Mouse (Mus musculus) frontal cortex, postnatal 25 days (tissue): ENCODE measurements around the gene Olfr1382.
A peak's percentile ranks its signal among the peaks of the same experiment; 100 is the strongest.
"Not testable (repeated sequence)": the region's sequence is repeated elsewhere in the genome, so short reads cannot be mapped to it uniquely, and the experiment has no call there.

Experiments used
- DNase-seq, 2 experiments: peaks; one replicate each; pipeline ENCODE4 v3.0.0; 2022; ENCODE audit warnings: low spot score in 2 of 2

Gene Olfr1382

GRCm38 (mm10) chr11:49527947-49528346, at the start of gene Olfr1382:
TSS of gene Olfr1382 (plus strand) at chr11:49528247.
- no peak for DNase-seq

- DNase-seq, result no peak
These were observed 42.1 kb upstream of the Olfr1382 start for GRCm38 (mm10) chr11:49485973-49486372.

- DNase-seq, result not testable (repeated sequence)
These were observed 39.3 kb upstream of the Olfr1382 start, which contains the start of gene Olfr1385 for GRCm38 (mm10) chr11:49488770-49489169. TSS of gene Olfr1385 (plus strand) at chr11:49489070.

GRCm38 (mm10) chr11:49518086-49518485, 10.0 kb upstream of the Olfr1382 start:
- DNase-seq, result no peak

GRCm38 (mm10) chr11:49519348-49519747, 8.7 kb upstream of the Olfr1382 start, which contains the start of gene Olfr1383:
TSS of gene Olfr1383 (plus strand) at chr11:49519648.
- no peak for DNase-seq

GRCm38 (mm10) chr11:49532761-49533160, 4.7 kb downstream of the Olfr1382 start:
- DNase-seq, result no peak

GRCm38 (mm10) chr11:49536631-49537030, 8.6 kb downstream of the Olfr1382 start:
- DNase-seq, result peak in 1 of 2 experiments; percentile 23

GRCm38 (mm10) chr11:49543149-49543548, 15.1 kb downstream of the Olfr1382 start, which contains the start of gene Olfr1381:
TSS of gene Olfr1381 (plus strand) at chr11:49543449.
- not testable (repeated sequence) for DNase-seq

GRCm38 (mm10) chr11:49554033-49554432, 26.0 kb downstream of the Olfr1382 start:
- DNase-seq, result not testable (repeated sequence)

- not testable (repeated sequence) for DNase-seq
These were observed 28.5 kb downstream of the Olfr1382 start, which contains the start of gene Olfr1380 for GRCm38 (mm10) chr11:49556578-49556977. TSS of gene Olfr1380 (plus strand) at chr11:49556878.

GRCm38 (mm10) chr11:49575054-49575453, 47.0 kb downstream of the Olfr1382 start:
- not testable (repeated sequence) for DNase-seq

- DNase-seq, result not testable (repeated sequence)
These were observed 52.4 kb downstream of the Olfr1382 start for GRCm38 (mm10) chr11:49580452-49580851.
